Mouse (Mus musculus) liver, embryonic 16.5 days (tissue): ENCODE results near the gene Galk2. TPM values are rescaled to one million over a fixed set of nuclear protein-coding genes. Genes with fewer than 3 reads are reported as not detected.

Experiments used
- ATAC-seq: fragments of 200-750 bp; cut with Nextera tagmentation; 2 replicates; pipeline ENCODE4 v1.8.0; 2017; ENCODE audit warnings: low read depth, mild to moderate bottlenecking, moderate number of reproducible peaks, moderate library complexity
- H3K27ac ChIP-seq: fragments of 300-500 bp; sonication (generic); 2 replicates; pipeline ENCODE4 v1.5.1; 2014; ENCODE audit warnings: mild to moderate bottlenecking, low read length
- H3K27me3 ChIP-seq: fragments of 300-500 bp; sonication (generic); 2 replicates; pipeline ENCODE4 v1.6.1; 2014; ENCODE audit warnings: low read depth, low read length, mixed read lengths; ENCODE audit not compliant: control insufficient read depth, insufficient read depth
- H3K36me3 ChIP-seq: fragments of 300-500 bp; sonication (generic); 2 replicates; pipeline ENCODE4 v1.6.1; 2014; ENCODE audit warnings: mild to moderate bottlenecking; ENCODE audit not compliant: control insufficient read depth, insufficient read depth
- H3K4me1 ChIP-seq: fragments of 300-500 bp; sonication (generic); 2 replicates; pipeline ENCODE4 v1.6.1; 2014; ENCODE audit warnings: low read depth, low read length, mixed read lengths; ENCODE audit not compliant: control insufficient read depth
- H3K4me2 ChIP-seq: fragments of 300-500 bp; sonication (generic); 2 replicates; pipeline ENCODE4 v1.6.1; 2014; ENCODE audit warnings: low read depth, low read length, mixed read lengths
- H3K4me3 ChIP-seq: fragments of 300-500 bp; sonication (generic); 2 replicates; pipeline ENCODE4 v1.5.1; 2014; ENCODE audit warnings: low read depth, mild to moderate bottlenecking, low read length
- H3K9ac ChIP-seq: fragments of 300-500 bp; sonication (generic); 2 replicates; pipeline ENCODE4 v1.6.1; 2014; ENCODE audit warnings: low read depth, low read length
- H3K9me3 ChIP-seq: fragments of 300-500 bp; sonication (generic); replicated peaks from 2 replicates; pipeline ENCODE4 v1.6.1; 2016; ENCODE audit warnings: low read length; ENCODE audit not compliant: control insufficient read depth
- WGBS: fragments of 180-500 bp; shearing (Covaris S2); extraction: QIAGEN DNeasy Blood & Tissue Kit; methylation state at CpG from one replicate; pipeline ENCODE4 v1.1.7; 2014; ENCODE audit not compliant: insufficient replicate concordance; 5-methylcytosine and 5-hydroxymethylcytosine counted together
- polyA plus RNA-seq: library from polyadenylated mRNA; unstranded; fragments of >200 nt; fragmentation: Nextera tagmentation; extraction: Ambion mirVana; gene quantifications from 2 replicates; pipeline ENCODE4 v1.2.1, GENCODE M21; 2015

Gene Galk2
- polyA plus RNA-seq, 1 experiment from 2014 or later: 9.4 TPM

DNA sequence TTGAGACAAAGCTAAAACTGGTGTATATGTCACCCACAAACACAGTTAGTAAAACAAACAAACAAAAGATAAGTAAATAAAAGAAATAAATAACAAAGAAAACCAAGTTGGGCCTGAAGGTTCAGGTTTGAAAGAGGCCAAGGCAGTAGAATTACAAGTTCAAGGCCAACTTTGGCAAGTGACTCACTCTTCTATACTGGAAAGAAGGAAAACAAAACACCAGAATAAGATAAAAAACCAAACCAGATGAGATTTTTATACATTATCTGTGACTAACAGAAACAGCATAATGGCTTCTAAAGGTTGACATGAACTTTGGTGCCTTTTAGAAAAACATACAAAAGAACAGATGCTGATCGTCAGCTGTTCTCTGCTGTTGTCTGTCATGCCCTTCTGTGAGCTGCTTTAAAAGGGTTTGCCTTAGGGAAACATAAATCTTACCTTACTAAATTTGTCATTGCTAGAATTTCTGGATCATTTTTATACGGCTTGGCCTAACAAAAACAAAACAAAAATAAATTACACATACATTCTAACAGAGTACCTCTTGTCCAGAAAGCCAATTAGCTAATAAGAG lies 20.1 kb upstream of the Galk2 start:
- no peak for ATAC-seq
- Histone ChIP-seq H3K4me2 (no peak overlapping the region), H3K4me3 (no peak overlapping the region), H3K27ac (no peak overlapping the region), H3K9ac (no peak overlapping the region), H3K27me3 (no peaks in the 10 kb centered on the region), H3K9me3 (no peaks in the 10 kb centered on the region), H3K36me3 (peaks cover 49% of the 10 kb centered on the region), H3K4me1 (no peaks in the 10 kb centered on the region)
- WGBS: 83% methylated on average over 2 of the region's 2 CpGs

DNA sequence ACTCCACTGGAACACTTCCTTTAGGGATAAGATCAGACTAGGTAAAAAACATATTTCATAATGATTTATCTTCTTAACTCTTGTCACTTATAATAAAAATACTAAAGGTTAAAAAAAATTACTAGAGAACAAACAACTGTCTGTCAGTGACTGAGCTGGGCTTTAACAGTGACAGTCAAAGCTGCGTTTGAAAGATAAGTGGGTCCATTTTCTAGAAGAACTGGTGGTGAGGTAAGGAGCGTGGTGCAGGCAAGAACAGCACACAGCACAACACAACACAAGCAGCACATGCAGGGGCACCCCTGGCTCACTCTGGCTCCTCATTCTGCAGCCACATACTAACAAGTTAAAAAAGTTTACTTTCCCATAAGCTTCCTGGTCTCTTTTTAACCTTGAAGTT lies 7.7 kb upstream of the Galk2 start:
- no peaks in the 10 kb centered on the region for H3K27me3 ChIP-seq
- no peaks in the 10 kb centered on the region for H3K9me3 ChIP-seq
- ATAC-seq: peak; percentile 91
- H3K4me1 ChIP-seq: peaks cover 14% of the 10 kb centered on the region
- peak overlapping the region; percentile 55; the same call in 1 of the 2 replicates for H3K27ac ChIP-seq
- H3K4me3 ChIP-seq: no peak overlapping the region
- no peak overlapping the region for H3K9ac ChIP-seq
- H3K4me2 ChIP-seq: peak overlapping the region; percentile 11; the same call in 1 of the 2 replicates
- 28% methylated on average over 2 of the region's 2 CpGs for WGBS
- peaks cover 12% of the 10 kb centered on the region for H3K36me3 ChIP-seq

DNA sequence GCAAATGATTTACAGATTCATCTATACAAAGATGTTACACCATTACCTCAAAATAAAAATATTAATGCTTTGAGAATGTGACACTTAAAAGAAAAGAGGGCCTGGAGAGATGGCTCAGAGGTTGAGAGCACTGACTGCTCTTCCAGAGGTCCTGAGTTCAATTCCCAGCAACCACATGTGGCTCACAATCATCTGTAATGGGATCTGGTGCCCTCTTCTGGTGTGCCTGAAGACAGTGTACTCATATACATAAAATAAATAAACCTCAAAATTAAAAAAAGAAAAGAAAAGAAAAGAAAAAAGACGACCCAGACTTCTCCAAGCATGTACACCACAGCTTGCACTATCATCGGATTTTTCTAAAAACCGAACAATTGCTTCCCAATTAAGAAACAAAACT lies 1.2 kb upstream of the Galk2 start:
- Histone ChIP-seq H3K36me3 (no peaks in the 10 kb centered on the region), H3K9ac (peak overlapping the region; percentile 100; the same call in 1 of the 2 replicates), H3K27ac (no peak overlapping the region), H3K4me1 (peaks cover 11% of the 10 kb centered on the region), H3K9me3 (no peaks in the 10 kb centered on the region), H3K27me3 (no peaks in the 10 kb centered on the region), H3K4me2 (peak overlapping the region; percentile 68), H3K4me3 (peak overlapping the region; percentile 100)
- no peak for ATAC-seq
- WGBS: 33% methylated on average over 3 of the region's 3 CpGs

DNA sequence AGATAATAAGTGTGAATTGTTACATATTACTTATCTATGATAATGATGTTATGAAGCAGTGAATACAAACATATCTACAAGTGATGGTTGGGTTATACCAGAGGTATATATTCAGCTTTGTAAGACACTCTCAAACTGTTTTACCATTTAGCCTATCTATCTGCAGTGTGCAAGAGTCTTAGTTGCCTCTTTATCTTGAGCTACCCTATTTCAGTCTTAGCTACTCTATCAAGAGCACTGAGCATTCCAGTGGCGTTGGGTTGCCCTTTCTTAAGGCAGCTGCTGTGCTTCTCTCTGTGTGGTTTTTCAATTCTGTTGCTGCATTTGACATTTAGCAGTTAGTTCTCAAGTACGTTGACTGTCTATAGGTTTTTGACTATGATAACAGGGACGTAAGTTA lies 4.9 kb downstream of the Galk2 start:
- H3K9me3 ChIP-seq: no peaks in the 10 kb centered on the region
- H3K9ac ChIP-seq: no peak overlapping the region
- WGBS: 35% methylated on average over 3 of the region's 3 CpGs
- H3K4me3 ChIP-seq: no peak overlapping the region
- peak; percentile 14; the same call in 1 of the 2 replicates for ATAC-seq
- no peaks in the 10 kb centered on the region for H3K27me3 ChIP-seq
- peak overlapping the region; percentile 34 for H3K4me2 ChIP-seq
- H3K4me1 ChIP-seq: peaks cover 38% of the 10 kb centered on the region
- H3K36me3 ChIP-seq: no peaks in the 10 kb centered on the region
- peak overlapping the region; percentile 67 for H3K27ac ChIP-seq

DNA sequence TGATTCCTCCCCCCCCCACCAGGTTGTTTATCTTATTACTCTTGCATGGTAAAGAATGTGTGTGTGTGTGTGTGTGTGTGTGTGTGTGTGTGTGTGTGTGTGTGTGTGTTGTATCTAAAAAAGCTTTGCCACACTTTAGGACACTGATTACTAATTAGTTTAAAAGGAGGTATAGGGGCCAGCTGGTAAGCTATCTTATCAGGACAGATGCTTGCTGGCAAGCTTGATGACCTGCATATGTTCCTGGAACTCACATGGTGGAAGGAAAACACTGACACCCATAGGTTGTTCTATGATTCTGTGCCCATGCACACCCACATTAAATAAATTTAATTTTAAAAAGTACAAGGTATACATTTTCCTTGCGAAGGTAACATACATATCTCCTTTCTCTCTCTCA lies 5.6 kb downstream of the Galk2 start:
- Histone ChIP-seq H3K27ac (peak overlapping the region; percentile 67), H3K4me3 (no peak overlapping the region), H3K27me3 (no peaks in the 10 kb centered on the region), H3K9ac (no peak overlapping the region), H3K36me3 (no peaks in the 10 kb centered on the region), H3K9me3 (no peaks in the 10 kb centered on the region), H3K4me2 (peak overlapping the region; percentile 34; the same call in 1 of the 2 replicates), H3K4me1 (peaks cover 38% of the 10 kb centered on the region)
- WGBS: 53% methylated on average over 1 of the region's 1 CpGs
- peak; percentile 85 for ATAC-seq

DNA sequence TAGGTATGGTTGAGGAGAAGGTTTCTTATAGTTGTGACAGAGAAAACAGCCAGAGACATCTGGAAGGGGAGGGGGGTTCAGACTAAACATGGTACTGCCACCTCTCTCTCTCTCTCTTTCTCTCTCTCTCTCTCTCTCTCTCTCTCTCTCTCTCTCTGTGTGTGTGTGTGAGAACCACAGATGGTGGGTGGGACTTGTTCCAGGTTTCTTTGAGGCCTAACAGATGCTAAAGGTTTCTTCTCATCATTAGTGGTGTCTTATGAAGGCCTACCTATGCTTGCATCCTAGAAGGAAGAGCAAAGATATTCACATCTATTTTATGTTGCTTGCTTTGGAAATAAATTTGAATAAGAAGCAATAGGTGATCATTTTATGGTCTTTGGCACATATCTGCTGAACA lies 6.7 kb downstream of the Galk2 start:
- ATAC-seq: no peak
- H3K9ac ChIP-seq: peak overlapping the region; percentile 68; the same call in 1 of the 2 replicates

DNA sequence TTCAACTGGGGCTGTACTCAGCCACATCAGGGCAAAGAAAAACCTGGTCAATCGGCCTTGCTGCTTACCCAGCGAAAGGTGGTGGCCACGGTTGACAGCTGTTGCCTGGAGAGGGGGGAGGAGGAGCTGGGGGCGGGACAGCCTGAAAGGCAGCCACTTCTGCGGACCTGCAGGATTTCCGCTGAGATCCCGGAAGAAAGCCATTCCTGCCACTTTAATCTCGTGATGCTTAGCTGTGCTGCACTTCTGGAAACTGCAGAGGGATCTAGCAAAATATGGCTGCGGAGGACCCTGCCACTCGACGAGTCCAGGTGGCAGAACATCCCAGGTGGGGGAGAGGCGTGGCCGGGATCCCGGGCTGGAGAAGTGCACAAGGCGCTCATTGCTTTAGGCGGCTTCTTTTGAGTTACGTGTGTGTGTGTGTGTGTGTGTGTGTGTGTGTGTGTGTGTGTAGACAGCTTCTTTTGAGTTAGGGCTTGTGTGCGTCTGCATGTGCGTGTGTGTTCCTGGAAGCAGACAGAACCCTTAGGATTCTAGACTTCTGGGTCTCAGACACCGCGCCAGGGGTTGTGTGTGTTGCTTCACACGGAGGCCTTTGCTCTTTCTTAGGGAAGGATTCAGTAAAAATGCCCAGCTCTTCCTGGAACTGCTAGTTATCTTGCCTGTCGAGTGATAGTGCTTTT lies 7.3 kb downstream of the Galk2 start:
- H3K27ac ChIP-seq: no peak overlapping the region
- no peaks in the 10 kb centered on the region for H3K9me3 ChIP-seq
- peak; percentile 65 for ATAC-seq

More for the DNA sequence above, 6.7 kb downstream of the Galk2 start:
- Histone ChIP-seq H3K9me3 (no peaks in the 10 kb centered on the region), H3K27ac (no peak overlapping the region), H3K4me1 (peaks cover 36% of the 10 kb centered on the region), H3K36me3 (no peaks in the 10 kb centered on the region), H3K4me2 (peak overlapping the region; percentile 85), H3K4me3 (no peak overlapping the region; the same call in 1 of the 2 replicates), H3K27me3 (no peaks in the 10 kb centered on the region)

DNA sequence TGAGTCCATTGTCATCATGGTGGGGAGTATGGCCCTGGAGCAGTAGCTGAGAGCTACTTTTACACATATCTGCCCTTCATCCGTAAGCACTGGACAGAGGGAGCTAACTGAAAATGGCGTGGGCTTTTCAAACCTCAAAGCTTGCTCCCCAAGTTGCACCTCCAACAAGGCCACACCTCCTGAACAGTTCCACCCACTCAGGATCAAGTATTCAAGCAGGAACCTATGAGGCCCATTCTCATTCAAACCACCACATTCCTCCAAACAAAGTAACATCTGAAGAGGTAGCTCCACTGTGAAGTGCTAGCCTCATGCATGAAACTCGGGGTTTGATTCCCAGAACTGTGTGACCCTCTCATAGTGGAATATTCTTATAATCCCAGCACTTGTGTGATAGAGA lies 9.4 kb downstream of the Galk2 start:
- Histone ChIP-seq H3K36me3 (no peaks in the 10 kb centered on the region), H3K4me3 (no peak overlapping the region), H3K9ac (no peak overlapping the region), H3K27me3 (no peaks in the 10 kb centered on the region), H3K27ac (no peak overlapping the region), H3K4me1 (peaks cover 34% of the 10 kb centered on the region), H3K9me3 (no peaks in the 10 kb centered on the region), H3K4me2 (no peak overlapping the region)
- WGBS: 64% methylated on average over 3 of the region's 3 CpGs
- no peak for ATAC-seq

More for the DNA sequence above, 7.3 kb downstream of the Galk2 start:
- 3% methylated on average over 23 of the region's 23 CpGs for WGBS
- H3K27me3 ChIP-seq: no peaks in the 10 kb centered on the region
- H3K4me3 ChIP-seq: peak overlapping the region; percentile 71
- peak overlapping the region; percentile 68 for H3K9ac ChIP-seq
- peak overlapping the region; percentile 85 for H3K4me2 ChIP-seq
- H3K4me1 ChIP-seq: peaks cover 36% of the 10 kb centered on the region
- H3K36me3 ChIP-seq: no peaks in the 10 kb centered on the region

DNA sequence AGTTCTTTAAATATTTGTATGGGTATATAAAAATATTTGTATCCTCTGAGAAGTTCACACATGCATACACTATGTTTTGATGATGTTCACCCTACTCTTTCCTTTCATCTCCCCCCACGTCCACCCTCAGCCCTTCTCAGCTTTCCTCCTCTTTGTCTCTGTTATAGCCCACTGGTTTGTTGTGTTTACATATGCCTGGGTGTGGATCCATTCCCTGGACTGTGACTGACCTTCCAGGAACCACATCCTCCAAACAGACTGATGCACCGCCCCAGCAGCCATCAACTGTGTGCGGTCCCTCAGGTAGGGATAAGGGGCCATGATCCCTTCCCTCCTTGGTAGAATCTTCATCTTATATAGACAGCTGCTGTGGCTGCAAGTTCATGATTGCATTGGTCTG lies 11.2 kb downstream of the Galk2 start:
- Histone ChIP-seq H3K4me3 (no peak overlapping the region), H3K9me3 (no peaks in the 10 kb centered on the region)
- 71% methylated on average over 3 of the region's 3 CpGs for WGBS

More for the DNA sequence above, 11.2 kb downstream of the Galk2 start:
- Histone ChIP-seq H3K36me3 (no peaks in the 10 kb centered on the region), H3K4me1 (peaks cover 18% of the 10 kb centered on the region), H3K27ac (no peak overlapping the region), H3K4me2 (no peak overlapping the region), H3K27me3 (no peaks in the 10 kb centered on the region), H3K9ac (no peak overlapping the region)
- ATAC-seq: no peak
